Mouse (Mus musculus) layer of hippocampus, adult 11-12 months (tissue): ENCODE measurements around the gene Npdc1.
A peak's percentile ranks its signal among the peaks of the same experiment; 100 is the strongest.
"Not testable (repeated sequence)": the region's sequence is repeated elsewhere in the genome, so short reads cannot be mapped to it uniquely, and the experiment has no call there.

Source experiments
- DNase-seq: peaks from one replicate; pipeline ENCODE4 v3.0.0; 2022; ENCODE audit warnings: low spot score

The Npdc1 gene

GRCm38 (mm10) chr2:25395721-25396596, 3.2 kb upstream of the Npdc1 start, which contains the start of gene Entpd2:
Entpd2 (plus strand) TSS chr2:25395874.
- DNase-seq, result no peak

- DNase-seq, result no peak
Observed at GRCm38 (mm10) chr2:25396597-25396983, 2.6 kb upstream of the Npdc1 start.

- no peak for DNase-seq
Observed at GRCm38 (mm10) chr2:25397010-25397409, 2.1 kb upstream of the Npdc1 start.

DNA sequence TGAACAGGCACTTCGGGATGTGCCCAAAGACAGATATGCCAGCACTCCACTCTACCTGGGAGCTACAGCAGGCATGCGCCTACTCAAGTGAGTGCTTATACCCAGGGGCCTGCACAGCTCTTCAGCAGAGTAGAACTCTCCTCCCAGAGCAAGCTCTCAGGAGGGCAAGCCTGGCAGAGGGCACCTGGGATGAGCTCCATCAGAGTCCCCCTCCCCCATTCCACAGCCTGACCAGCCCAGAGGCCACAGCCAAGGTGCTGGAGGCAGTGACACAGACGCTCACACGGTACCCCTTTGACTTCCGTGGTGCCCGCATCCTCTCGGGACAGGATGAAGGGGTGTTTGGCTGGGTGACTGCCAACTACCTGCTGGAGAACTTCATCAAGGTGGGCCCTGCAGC, 1.1 kb upstream of the Npdc1 start:
- no peak for DNase-seq

GRCm38 (mm10) chr2:25400291-25400690, 1.1 kb downstream of the Npdc1 start:
- no peak for DNase-seq

- no peak for DNase-seq
Observed at GRCm38 (mm10) chr2:25400764-25401163, 1.6 kb downstream of the Npdc1 start.

GRCm38 (mm10) chr2:25402377-25402971, 3.3 kb downstream of the Npdc1 start:
- peak; percentile 84 for DNase-seq

GRCm38 (mm10) chr2:25402972-25403601, 3.9 kb downstream of the Npdc1 start:
- DNase-seq, result peak; percentile 91

DNA sequence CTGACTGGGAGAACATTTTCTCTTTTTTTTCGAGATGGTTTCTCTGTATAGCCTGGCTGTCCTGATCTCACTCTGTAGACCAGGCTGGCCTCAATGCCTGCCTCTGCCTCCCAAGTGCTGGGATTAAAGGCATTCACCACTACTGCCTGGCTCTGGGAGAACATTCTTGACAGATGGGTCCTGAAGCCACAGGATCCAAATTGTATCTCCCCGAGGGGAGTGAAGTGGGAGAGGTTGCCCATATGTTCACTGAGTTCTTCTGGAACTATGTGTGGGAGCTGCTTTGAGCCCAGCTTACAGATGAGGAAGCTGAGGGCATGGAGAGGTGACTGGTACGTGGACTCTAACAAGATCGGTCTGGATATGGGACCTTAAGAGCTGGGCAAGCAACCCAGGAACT, 4.8 kb downstream of the Npdc1 start:
- no peak for DNase-seq

GRCm38 (mm10) chr2:25408908-25409307, 9.8 kb downstream of the Npdc1 start:
- DNase-seq, result no peak

- DNase-seq, result not testable (repeated sequence)
Observed at GRCm38 (mm10) chr2:25413436-25413835, 14.3 kb downstream of the Npdc1 start.

GRCm38 (mm10) chr2:25417426-25417825, 18.3 kb downstream of the Npdc1 start:
- DNase-seq, result no peak

GRCm38 (mm10) chr2:25421896-25422295, 22.7 kb downstream of the Npdc1 start:
- DNase-seq, result peak; percentile 48

GRCm38 (mm10) chr2:25422587-25423410, 23.6 kb downstream of the Npdc1 start, which contains the start of gene Fut7:
Fut7 (plus strand) TSS chr2:25423267.
- no peak for DNase-seq

DNA sequence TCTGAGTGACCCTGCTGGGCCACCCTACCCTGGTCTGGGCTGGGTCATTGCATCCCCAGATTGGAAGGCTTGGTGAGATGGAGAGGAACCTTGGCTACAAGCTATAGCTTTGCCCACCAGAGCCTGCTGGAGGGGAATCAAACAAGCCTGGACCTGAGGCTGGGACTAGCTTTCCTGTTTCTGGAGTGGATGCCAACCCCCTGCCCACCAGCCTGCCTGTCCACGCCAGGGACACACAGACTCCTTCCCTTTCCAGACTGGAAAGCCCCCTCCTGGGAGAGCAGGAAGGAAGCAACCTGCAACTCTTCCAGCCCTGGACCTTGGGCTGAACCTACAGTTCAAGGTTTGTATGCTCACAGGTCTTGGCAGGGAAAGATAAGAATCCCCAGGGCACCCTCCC, 24.5 kb downstream of the Npdc1 start:
- DNase-seq, result no peak

GRCm38 (mm10) chr2:25425481-25425880, 26.3 kb downstream of the Npdc1 start:
- no peak for DNase-seq

- peak; percentile 69 for DNase-seq
Observed at GRCm38 (mm10) chr2:25426721-25427191, 27.6 kb downstream of the Npdc1 start.

DNA sequence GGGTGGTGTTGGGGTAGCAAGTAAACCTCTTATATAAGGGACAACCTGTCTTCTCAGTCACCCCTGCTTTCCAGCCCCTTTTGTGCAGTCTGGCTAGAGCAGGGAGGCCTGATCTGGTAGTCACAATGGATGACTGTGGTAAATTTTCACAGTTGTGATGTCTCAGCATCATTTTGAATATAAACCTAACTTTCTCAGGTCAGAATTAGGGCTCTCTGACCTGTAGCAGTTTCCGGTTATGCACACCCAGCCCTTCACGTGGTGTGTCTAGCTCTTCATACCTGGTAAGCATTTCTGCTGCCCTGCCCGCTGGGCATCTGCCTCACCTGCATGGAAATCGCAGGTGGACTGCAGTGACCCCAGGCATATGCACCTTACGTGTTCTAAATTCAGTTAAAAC, 28.1 kb downstream of the Npdc1 start:
- DNase-seq, result no peak

DNA sequence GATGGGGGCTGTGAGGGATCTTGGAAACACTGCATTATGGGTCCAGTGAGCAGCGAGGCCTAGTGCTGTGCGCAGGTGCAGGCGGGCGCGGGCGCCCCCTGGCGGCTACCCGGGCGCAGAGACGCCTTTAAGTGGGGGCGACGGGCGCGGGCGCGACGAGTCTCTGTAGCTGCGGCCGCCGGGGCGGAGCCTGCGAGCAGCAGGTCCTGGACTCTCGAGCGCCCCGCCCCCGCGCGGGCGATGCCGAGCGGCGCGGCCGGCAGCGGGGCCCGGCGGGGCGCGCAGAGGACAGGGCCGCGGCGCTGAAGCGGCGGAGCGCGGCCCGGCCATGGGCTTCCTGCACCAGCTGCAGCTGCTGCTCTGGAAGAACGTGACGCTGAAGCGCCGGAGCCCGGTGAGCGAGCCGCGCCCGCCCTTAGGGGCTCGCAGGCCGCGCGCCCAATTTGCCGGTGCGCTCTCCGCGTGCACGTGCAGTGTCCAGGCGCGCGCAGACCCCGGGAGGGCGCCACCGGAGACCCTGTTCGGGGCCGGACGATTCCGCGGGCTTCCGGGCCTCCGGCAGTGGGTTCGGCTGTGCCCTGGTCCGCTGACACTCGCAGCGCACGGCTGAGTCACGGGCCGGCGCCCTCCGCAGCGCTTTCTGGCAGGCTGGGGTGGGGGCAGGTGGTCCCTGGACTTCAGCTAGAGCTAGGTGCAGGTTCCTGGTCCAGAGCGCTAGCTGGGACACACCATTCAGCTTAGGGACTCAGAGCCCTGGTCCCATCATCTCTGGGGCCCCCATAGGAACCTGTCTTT, 29.5 kb downstream of the Npdc1 start, which contains the start of gene Abca2:
Abca2 (plus strand) TSS at position 262 of the 795 bp plus-strand sequence.
- DNase-seq, result peak; percentile 98

GRCm38 (mm10) chr2:25429435-25430180, 30.5 kb downstream of the Npdc1 start:
- no peak for DNase-seq
